Mouse (Mus musculus) E14TG2a.4 (cell line): ENCODE results near the gene Psmc2.

Experiments used
- CTCF ChIP-seq: conservative IDR thresholded peaks from 2 replicates; pipeline ENCODE4 v1.5.1; 2014; ENCODE audit warnings: low read length
- NANOG ChIP-seq: IDR thresholded peaks from 2 replicates; pipeline ENCODE4 v1.6.1; 2014; ENCODE audit warnings: borderline replicate concordance, low read length, mixed read lengths
- POU5F1 ChIP-seq: IDR thresholded peaks from 2 replicates; pipeline ENCODE4 v1.6.1; 2014; ENCODE audit warnings: low read length, borderline replicate concordance

- TF ChIP-seq CTCF (no peak), POU5F1 (no peak), NANOG (no peak)
These were observed 19.8 kb downstream of the Psmc2 start for GRCm38 (mm10) chr5:21804837-21805236.
